Mouse (Mus musculus) intestine, embryonic 14.5 days (tissue): ENCODE measurements at regions not wholly inside any gene's neighbourhood (a gene's known extent, or its start where the extent isn't known, plus 50 kb on each side); places are given as distances from the start of the nearest gene placed in this dataset.

ENCODE experiments used
- ATAC-seq: fragments of 200-750 bp; cut with Nextera tagmentation; replicated peaks from 2 replicates; pipeline ENCODE4 v1.8.0; 2017; ENCODE audit warnings: low read depth, moderate number of reproducible peaks, moderate TSS enrichment, moderate library complexity; ENCODE audit not compliant: low FRiP score, low TSS enrichment
- DNase-seq: peaks from one replicate; pipeline ENCODE4 v3.0.0-alpha.2; 2018; ENCODE audit warnings: low spot score
- H3K27ac ChIP-seq: fragments of 300-500 bp; sonication (generic); 2 replicates; pipeline ENCODE4 v1.5.1; 2014; ENCODE audit warnings: low read depth, mild to moderate bottlenecking, control low read depth
- H3K27me3 ChIP-seq: fragments of 300-500 bp; sonication (generic); replicated peaks from 2 replicates; pipeline ENCODE4 v1.6.1; 2014; ENCODE audit warnings: low read length, control low read depth; ENCODE audit not compliant: control insufficient read depth, insufficient read depth
- H3K36me3 ChIP-seq: fragments of 300-500 bp; sonication (generic); 2 replicates; pipeline ENCODE4 v1.6.1; 2014; ENCODE audit warnings: low read length, control low read depth; ENCODE audit not compliant: control insufficient read depth, insufficient read depth
- H3K4me1 ChIP-seq: fragments of 300-500 bp; sonication (generic); replicated peaks from 2 replicates; pipeline ENCODE4 v1.6.1; 2014; ENCODE audit warnings: low read length, control low read depth, mixed read lengths; ENCODE audit not compliant: control insufficient read depth, insufficient read depth
- H3K4me2 ChIP-seq: fragments of 300-500 bp; sonication (generic); 2 replicates; pipeline ENCODE4 v1.6.1; 2014; ENCODE audit warnings: low read length
- H3K4me3 ChIP-seq: fragments of 300-500 bp; sonication (generic); 2 replicates; pipeline ENCODE4 v1.5.1; 2014; ENCODE audit warnings: low read depth, low read length, control low read depth, mixed read lengths
- H3K9ac ChIP-seq: fragments of 300-500 bp; sonication (generic); 2 replicates; pipeline ENCODE4 v1.6.1; 2014; ENCODE audit warnings: mild to moderate bottlenecking, low read length
- H3K9me3 ChIP-seq: fragments of 300-500 bp; sonication (generic); 2 replicates; pipeline ENCODE4 v1.6.1; 2016; ENCODE audit warnings: low read length, control low read depth; ENCODE audit not compliant: control insufficient read depth
- WGBS: fragments of 180-500 bp; shearing (Covaris S2); extraction: QIAGEN DNeasy Blood & Tissue Kit; methylation state at CpG from one replicate; pipeline ENCODE4 v1.1.7; 2014; 5-methylcytosine and 5-hydroxymethylcytosine counted together

DNA sequence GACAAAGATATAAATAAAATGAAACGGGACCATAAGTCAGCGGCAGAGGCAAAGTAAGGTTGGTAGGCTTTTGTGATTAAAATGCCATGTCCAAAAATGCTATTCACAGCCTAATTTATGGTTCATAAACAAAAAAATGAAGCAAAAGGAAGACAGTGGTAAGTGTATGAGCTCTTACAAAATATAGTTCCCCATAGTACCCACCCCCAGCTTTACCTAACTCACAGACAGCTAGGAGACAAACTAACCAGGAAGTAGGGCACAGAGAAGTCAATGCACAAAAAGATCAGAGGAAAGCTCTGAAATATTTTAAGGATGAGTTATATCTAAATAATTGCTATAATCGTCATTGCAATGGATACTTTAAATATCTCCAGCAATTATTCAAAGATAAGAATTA lies 249.9 kb downstream of the Mex3b start:
- no peaks in the 10 kb centered on the region for H3K4me1 ChIP-seq
- H3K36me3 ChIP-seq, result no peaks in the 10 kb centered on the region
- H3K9ac ChIP-seq, result no peak overlapping the region
- H3K4me2 ChIP-seq, result no peak overlapping the region
- no peaks in the 10 kb centered on the region for H3K27me3 ChIP-seq
- H3K4me3 ChIP-seq, result no peak overlapping the region
- no peak for DNase-seq
- WGBS, result 77% methylated on average over 3 of the region's 3 CpGs
- no peak overlapping the region for H3K27ac ChIP-seq
- no peaks in the 10 kb centered on the region for H3K9me3 ChIP-seq
- ATAC-seq, result no peak

DNA sequence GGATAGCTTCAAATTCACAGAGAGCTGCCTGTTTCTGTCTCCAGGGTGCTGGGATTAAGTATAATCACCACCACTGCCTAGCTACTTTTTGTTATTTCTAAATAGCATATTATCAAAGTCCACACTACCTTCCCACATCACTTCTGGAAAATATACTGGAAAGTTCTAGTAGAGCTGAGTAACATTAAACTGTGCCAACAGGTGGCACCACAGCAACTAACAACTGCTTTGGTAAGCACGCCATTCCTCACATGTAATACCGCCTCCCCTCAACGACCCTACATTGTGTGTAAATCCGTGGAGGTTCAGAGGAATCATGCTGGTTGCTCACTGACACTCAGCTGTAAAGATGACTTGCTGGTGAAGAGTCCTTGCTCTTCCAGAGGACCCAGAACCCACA lies 259.1 kb downstream of the Mex3b start:
- H3K9me3 ChIP-seq, result no peaks in the 10 kb centered on the region
- H3K27me3 ChIP-seq, result no peaks in the 10 kb centered on the region
- no peaks in the 10 kb centered on the region for H3K36me3 ChIP-seq
- no peak for DNase-seq
- no peak overlapping the region for H3K9ac ChIP-seq
- H3K27ac ChIP-seq, result no peak overlapping the region
- H3K4me2 ChIP-seq, result no peak overlapping the region
- WGBS, result 80% methylated on average over 4 of the region's 4 CpGs
- ATAC-seq, result no peak
- H3K4me1 ChIP-seq, result no peaks in the 10 kb centered on the region
- H3K4me3 ChIP-seq, result no peak overlapping the region

DNA sequence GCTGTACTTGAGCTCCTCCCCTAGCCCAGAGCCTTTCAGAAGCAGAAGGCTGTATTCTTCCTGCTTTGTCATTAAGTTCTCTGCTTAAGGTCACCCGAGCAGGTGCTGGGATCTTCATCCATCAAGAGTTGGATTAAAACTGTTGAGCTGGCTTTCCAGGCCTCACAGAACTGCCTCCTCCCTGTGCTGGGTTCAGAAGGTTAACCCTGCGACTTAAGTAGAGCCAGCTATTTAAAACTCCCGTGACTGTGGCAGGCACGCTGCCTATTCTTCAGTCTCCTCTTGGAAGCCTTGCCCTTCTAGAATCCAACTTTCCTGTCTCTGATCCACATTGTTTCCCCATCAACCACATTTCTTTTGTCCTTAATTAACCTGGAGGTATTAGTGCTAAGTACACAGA lies 273.1 kb downstream of the Mex3b start:
- H3K36me3 ChIP-seq, result no peaks in the 10 kb centered on the region
- DNase-seq (no peak), ATAC-seq (no peak)
- no peak overlapping the region for H3K27ac ChIP-seq
- no peak overlapping the region for H3K9ac ChIP-seq
- H3K4me2 ChIP-seq, result no peak overlapping the region
- no peak overlapping the region for H3K4me3 ChIP-seq
- H3K4me1 ChIP-seq, result no peaks in the 10 kb centered on the region
- no peaks in the 10 kb centered on the region for H3K9me3 ChIP-seq
- H3K27me3 ChIP-seq, result no peaks in the 10 kb centered on the region
- WGBS, result 30% methylated on average over 4 of the region's 4 CpGs

DNA sequence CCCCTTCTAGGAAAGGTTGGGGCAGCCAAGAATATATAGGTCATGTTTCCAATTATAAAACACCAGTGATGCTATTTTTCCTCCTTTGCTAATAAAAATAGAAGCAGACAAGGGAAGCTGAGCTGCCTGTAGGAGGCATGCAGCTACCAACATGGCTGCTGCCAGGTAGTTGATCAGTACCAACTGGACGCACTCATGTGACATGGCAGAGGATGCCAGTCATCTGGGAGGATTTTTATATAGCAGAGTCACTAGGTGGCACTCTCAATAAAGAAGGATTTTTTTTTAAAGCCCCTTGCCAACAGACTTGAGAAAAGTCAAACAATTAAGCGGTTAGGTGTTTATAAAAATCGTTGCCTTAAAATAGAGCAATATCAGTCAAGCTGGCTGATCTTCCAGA lies 273.5 kb downstream of the Mex3b start:
- H3K4me3 ChIP-seq, result no peak overlapping the region
- WGBS, result 73% methylated on average over 3 of the region's 3 CpGs
- no peaks in the 10 kb centered on the region for H3K36me3 ChIP-seq
- no peaks in the 10 kb centered on the region for H3K27me3 ChIP-seq
- no peak overlapping the region for H3K27ac ChIP-seq
- H3K4me1 ChIP-seq, result no peaks in the 10 kb centered on the region
- no peak overlapping the region for H3K4me2 ChIP-seq
- DNase-seq (no peak), ATAC-seq (no peak)
- no peaks in the 10 kb centered on the region for H3K9me3 ChIP-seq
- H3K9ac ChIP-seq, result no peak overlapping the region

DNA sequence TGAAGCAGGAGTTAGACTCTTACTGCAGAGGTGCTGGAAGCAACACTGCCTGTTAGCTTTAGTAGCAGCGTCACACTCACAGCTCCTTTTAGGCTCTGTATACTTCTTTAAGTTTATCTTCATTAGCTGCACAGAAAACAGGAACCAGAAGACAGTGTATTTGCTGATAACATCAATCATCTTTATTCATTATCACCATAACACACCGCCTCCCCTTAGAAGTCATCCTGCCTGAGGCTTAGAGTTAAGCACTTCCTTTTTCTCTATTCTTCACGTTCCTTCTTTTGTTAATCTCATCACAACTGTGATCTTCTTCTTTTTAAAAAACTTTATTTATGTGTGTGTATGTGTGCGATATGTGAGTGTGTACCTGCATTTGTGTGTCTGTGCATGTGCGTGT lies 276.9 kb downstream of the Mex3b start:
- Histone ChIP-seq H3K27me3 (no peaks in the 10 kb centered on the region), H3K4me3 (no peak overlapping the region), H3K9ac (no peak overlapping the region), H3K4me1 (no peaks in the 10 kb centered on the region), H3K4me2 (no peak overlapping the region), H3K36me3 (no peaks in the 10 kb centered on the region), H3K27ac (no peak overlapping the region), H3K9me3 (no peaks in the 10 kb centered on the region)
- 66% methylated on average over 5 of the region's 5 CpGs for WGBS
- ATAC-seq, result no peak
- no peak for DNase-seq

DNA sequence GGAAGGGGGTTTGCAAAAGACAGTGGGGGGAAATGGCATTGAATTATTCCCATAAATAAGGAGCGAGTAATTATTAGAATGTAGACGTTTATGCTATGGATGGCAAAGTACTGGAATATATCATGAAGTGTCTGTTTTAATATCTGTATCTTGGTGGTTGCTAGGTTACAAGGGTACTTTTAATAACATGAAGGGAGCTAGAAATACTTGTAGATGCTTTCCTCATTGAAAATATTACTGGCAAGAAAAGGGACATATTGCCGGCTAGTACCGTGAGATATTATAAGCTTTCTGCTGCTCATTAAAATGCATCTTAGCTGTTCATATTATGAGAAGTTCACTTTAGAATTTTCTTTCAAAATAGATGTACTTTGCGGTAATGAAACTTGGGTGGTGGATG lies 278.4 kb downstream of the Mex3b start:
- WGBS, result 77% methylated on average over 5 of the region's 5 CpGs
- no peak overlapping the region for H3K4me3 ChIP-seq

DNA sequence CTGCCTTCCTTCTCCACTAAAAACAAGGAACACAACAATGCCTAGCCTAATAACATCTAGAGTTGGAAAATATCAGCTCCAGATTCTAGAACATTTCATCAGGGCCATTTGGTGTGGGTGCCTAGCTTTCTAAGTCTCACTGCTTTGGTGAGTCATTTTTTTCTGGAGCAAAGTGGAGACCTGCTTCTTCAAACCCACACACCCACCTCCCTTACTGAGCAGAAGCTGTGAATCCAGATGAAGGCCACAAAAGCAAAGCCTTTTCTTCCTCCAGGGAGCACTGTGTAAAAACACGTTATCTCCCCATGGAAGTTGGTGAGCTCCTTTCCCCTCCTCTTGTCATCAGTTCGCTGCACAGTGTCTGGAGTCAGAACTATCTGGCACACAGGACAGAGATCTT lies 294.1 kb downstream of the Mex3b start:
- no peak overlapping the region for H3K4me3 ChIP-seq
- 67% methylated on average over 2 of the region's 2 CpGs for WGBS
- H3K9ac ChIP-seq, result no peak overlapping the region
- H3K36me3 ChIP-seq, result no peaks in the 10 kb centered on the region
- no peaks in the 10 kb centered on the region for H3K9me3 ChIP-seq
- H3K4me1 ChIP-seq, result no peaks in the 10 kb centered on the region
- no peaks in the 10 kb centered on the region for H3K27me3 ChIP-seq
- H3K4me2 ChIP-seq, result no peak overlapping the region
- no peak for DNase-seq
- ATAC-seq, result no peak
- no peak overlapping the region for H3K27ac ChIP-seq

More for the DNA sequence above, 278.4 kb downstream of the Mex3b start:
- Histone ChIP-seq H3K27me3 (no peaks in the 10 kb centered on the region), H3K9ac (no peak overlapping the region), H3K27ac (no peak overlapping the region), H3K36me3 (no peaks in the 10 kb centered on the region), H3K9me3 (no peaks in the 10 kb centered on the region), H3K4me2 (no peak overlapping the region), H3K4me1 (no peaks in the 10 kb centered on the region)
- no peak for ATAC-seq
- DNase-seq, result no peak

DNA sequence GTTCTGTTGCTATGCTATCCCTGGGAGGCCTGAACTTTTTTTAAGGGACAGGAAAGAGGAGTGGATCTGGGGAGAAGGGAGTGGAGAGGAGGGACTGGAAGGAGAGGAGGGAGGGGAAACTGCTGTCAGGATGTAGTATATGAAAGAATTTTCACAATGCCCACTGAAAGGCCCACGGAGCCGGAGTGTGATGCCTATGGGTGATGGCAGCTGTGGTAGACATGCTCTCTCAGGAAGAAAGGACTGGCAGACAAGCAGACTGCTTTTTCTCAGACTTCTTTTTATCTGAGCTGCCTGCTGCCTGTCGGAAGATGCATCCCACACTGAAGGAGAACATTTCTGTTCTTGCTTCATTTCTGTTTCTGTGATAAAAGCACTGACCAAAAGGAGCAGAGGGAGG lies 295.7 kb downstream of the Mex3b start:
- Histone ChIP-seq H3K27me3 (no peaks in the 10 kb centered on the region), H3K9me3 (no peaks in the 10 kb centered on the region), H3K4me2 (no peak overlapping the region), H3K4me1 (no peaks in the 10 kb centered on the region), H3K9ac (no peak overlapping the region), H3K36me3 (no peaks in the 10 kb centered on the region), H3K4me3 (no peak overlapping the region), H3K27ac (no peak overlapping the region)
- 56% methylated on average over 3 of the region's 3 CpGs for WGBS
- ATAC-seq, result no peak
- no peak for DNase-seq

DNA sequence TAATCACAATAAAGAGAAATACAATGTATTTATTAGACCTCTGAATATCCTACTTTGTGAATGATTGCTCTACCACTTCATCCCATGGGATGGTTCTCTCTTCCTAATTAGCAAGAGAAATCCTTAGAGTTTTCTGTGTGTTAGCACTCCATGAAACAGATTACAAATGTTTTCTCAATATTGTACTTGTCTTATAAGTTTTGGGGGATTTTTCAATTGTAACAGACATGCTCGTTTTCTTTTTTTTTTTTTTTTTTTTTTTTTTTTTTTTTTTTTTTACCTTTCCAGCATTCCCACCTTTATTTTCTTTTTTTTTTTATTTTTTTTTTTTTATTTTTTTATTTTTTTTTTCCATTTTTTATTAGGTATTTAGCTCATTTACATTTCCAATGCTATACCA lies 312.3 kb downstream of the Mex3b start:
- 83% methylated on average over 1 of the region's 1 CpGs for WGBS
- DNase-seq (no peak), ATAC-seq (no peak)

More for the DNA sequence above, 312.3 kb downstream of the Mex3b start:
- Histone ChIP-seq H3K4me2 (no peak overlapping the region), H3K9ac (no peak overlapping the region), H3K4me1 (no peaks in the 10 kb centered on the region), H3K27ac (no peak overlapping the region), H3K4me3 (no peak overlapping the region), H3K9me3 (no peaks in the 10 kb centered on the region), H3K36me3 (no peaks in the 10 kb centered on the region), H3K27me3 (no peaks in the 10 kb centered on the region)
